Mouse (Mus musculus) spleen, postnatal 36 days (tissue): Measurements from ENCODE around the gene Cnfn.
"Not testable (repeated sequence)": the region's sequence is repeated elsewhere in the genome, so short reads cannot be mapped to it uniquely, and the experiment has no call there.

Experiments
- DNase-seq, 2 experiments: peaks; one replicate each; pipeline ENCODE4 v3.0.0; 2022; ENCODE audit warnings: low spot score in 2 of 2, mixed read lengths in 1 of 2

Gene Cnfn

GRCm38 (mm10) chr7:25365937-25366625 lies 3.4 kb downstream of the Cnfn start:
- no peak for DNase-seq

GRCm38 (mm10) chr7:25363632-25364031 lies 5.9 kb downstream of the Cnfn start:
- no peak for DNase-seq

- no peak for DNase-seq
Measured at GRCm38 (mm10) chr7:25363151-25363550, 6.4 kb downstream of the Cnfn start.

GRCm38 (mm10) chr7:25358721-25359206 lies 10.8 kb downstream of the Cnfn start:
- no peak for DNase-seq

GRCm38 (mm10) chr7:25348861-25349260 lies 20.7 kb downstream of the Cnfn start:
- no peak for DNase-seq

- no peak for DNase-seq
Measured at GRCm38 (mm10) chr7:25341000-25341784, 28.3 kb downstream of the Cnfn start.

- no peak for DNase-seq
Measured at GRCm38 (mm10) chr7:25339329-25339728, 30.2 kb downstream of the Cnfn start.

GRCm38 (mm10) chr7:25334472-25334871 lies 35.1 kb downstream of the Cnfn start:
- DNase-seq: no peak

GRCm38 (mm10) chr7:25333596-25334307 lies 35.8 kb downstream of the Cnfn start:
- peak; percentile 68 to 70 for DNase-seq

GRCm38 (mm10) chr7:25326233-25326632 lies 43.3 kb downstream of the Cnfn start:
- no peak for DNase-seq

- not testable (repeated sequence) for DNase-seq
Measured at GRCm38 (mm10) chr7:25325431-25325830, 44.1 kb downstream of the Cnfn start.

- no peak for DNase-seq
Measured at GRCm38 (mm10) chr7:25323219-25323618, 46.3 kb downstream of the Cnfn start.

- no peak for DNase-seq
Measured at GRCm38 (mm10) chr7:25322058-25322484, 47.5 kb downstream of the Cnfn start.
